Mouse (Mus musculus): ENCODE results near the gene Adcy3. TPM values are rescaled to one million over a fixed set of nuclear protein-coding genes. Genes with fewer than 3 reads are reported as not detected.

Adcy3 gene
- total and polyA plus RNA-seq, 3 experiments, result 0.13 to 0.34 (median 0.13) TPM

- dilution Hi-C loops (cut with MboI; ENCODE audit: extremely low pct_ligation_motif_present, extremely low pct_unique_long_range_greater_than_20kb, low sequenced_read_pairs) (no loop called here), in situ Hi-C loops (cut with MboI; ENCODE audit: low pct_ligation_motif_present, low pct_unique_long_range_greater_than_20kb, low sequenced_read_pairs) (no loop called here)
- Histone ChIP-seq H3K36me3 (replicated peaks in 1 of 2; ENCODE audit: control insufficient read depth in 1 of 2, insufficient read depth in 1 of 2, low read length in 1 of 2) (peaks cover 29 to 72% of the 10 kb centered on the region in 2 experiments), H3K9ac (ENCODE audit: insufficient read depth, low read depth) (no peak overlapping the region), H3K4me3 (replicated peaks in 1 of 3; ENCODE audit: low read depth in 2 of 3, low read length in 2 of 3, poor library complexity in 1 of 3) (no peak overlapping the region), H3K4me1 (ENCODE audit: control insufficient read depth in 1 of 2, insufficient read depth in 2 of 2) (peaks cover 10 to 34% of the 10 kb centered on the region in 2 experiments), H3K4me2 (ENCODE audit: insufficient read depth, low read depth, poor library complexity, severe bottlenecking) (no peak overlapping the region), H3K79me2 (replicated peaks; ENCODE audit: control insufficient read depth, extremely low read depth, insufficient read depth, poor library complexity, severe bottlenecking) (no peaks in the 10 kb centered on the region), H3K9me3 (replicated peaks; ENCODE audit: low read length) (no peaks in the 10 kb centered on the region), H3K27ac (ENCODE audit: insufficient read depth, low read depth) (no peak overlapping the region), H3K27me3 (replicated peaks) (no peaks in the 10 kb centered on the region)
- TF ChIP-seq CTCF (conservative IDR thresholded peaks at IDR 0.05 in 1 of 2, IDR thresholded peaks at IDR 0.05 in 1 of 2; ENCODE audit: low read depth in 2 of 2, low read length in 2 of 2) (peak in 1 of 2 experiments; percentile 34; a peak in 2 of 4 replicates), CHD2 (IDR thresholded peaks at IDR 0.05; ENCODE audit: low read length) (no peak), ELF1 (IDR thresholded peaks at IDR 0.05; ENCODE audit: low read depth, low read length) (no peak), UBTF (IDR thresholded peaks at IDR 0.05; ENCODE audit: low read depth, low read length) (no peak), PAX5 (IDR thresholded peaks at IDR 0.05; ENCODE audit: low read length) (no peak), BHLHE40 (IDR thresholded peaks at IDR 0.05; ENCODE audit: low read depth, low read length) (peak; percentile 87), RCOR1 (conservative IDR thresholded peaks at IDR 0.05; ENCODE audit: low read depth, low read length) (no peak), MXI1 (IDR thresholded peaks at IDR 0.05; ENCODE audit: low read depth, low read length) (no peak), KAT2A (IDR thresholded peaks at IDR 0.05; ENCODE audit: insufficient replicate concordance, low read length) (no peak), POLR2AphosphoS2 (IDR thresholded peaks at IDR 0.05; ENCODE audit: low read depth, low read length) (no peak), JUND (conservative IDR thresholded peaks at IDR 0.05; ENCODE audit: low read depth, low read length) (no peak), ZNF384 (IDR thresholded peaks at IDR 0.05; ENCODE audit: low read depth, low read length) (no peak), SMC3 (IDR thresholded peaks at IDR 0.05; ENCODE audit: low read depth, low read length) (peak; percentile 18; the same call in 1 of the 2 replicates), ZC3H11A (IDR thresholded peaks at IDR 0.05; ENCODE audit: low read depth, low read length) (no peak), TBP (conservative IDR thresholded peaks at IDR 0.05; ENCODE audit: low read depth, low read length) (no peak), MYC (IDR thresholded peaks at IDR 0.05; ENCODE audit: low read depth, low read length) (no peak), USF1 (IDR thresholded peaks at IDR 0.05; ENCODE audit: low read depth, low read length) (peak; percentile 70), MAX (IDR thresholded peaks at IDR 0.05; ENCODE audit: low read length) (peak; percentile 86), TCF12 (IDR thresholded peaks at IDR 0.05; ENCODE audit: low read depth, low read length) (0 out of 2 replicates have a peak, but pooled peaks have one; percentile 13), ETS1 (conservative IDR thresholded peaks at IDR 0.05; ENCODE audit: low read depth, low read length) (peak; percentile 84), ZKSCAN1 (IDR thresholded peaks at IDR 0.05; ENCODE audit: borderline replicate concordance, low read depth, low read length) (no peak), USF2 (conservative IDR thresholded peaks at IDR 0.05; ENCODE audit: low read depth, low read length) (peak; percentile 68)
- peak; percentile 73 for DNase-seq (ENCODE audit: extremely low read depth)
Measured at GRCm38 (mm10) chr12:4211174-4211573, 78.3 kb downstream of the Adcy3 start.

GRCm38 (mm10) chr12:4212908-4213307 is 80.0 kb downstream of the Adcy3 start:
- dilution Hi-C loops (cut with MboI; ENCODE audit: extremely low pct_ligation_motif_present, extremely low pct_unique_long_range_greater_than_20kb, low sequenced_read_pairs), result no loop called here
- Histone ChIP-seq H3K9ac (ENCODE audit: insufficient read depth, low read depth) (no peak overlapping the region), H3K4me2 (ENCODE audit: insufficient read depth, low read depth, poor library complexity, severe bottlenecking) (no peak overlapping the region), H3K27ac (ENCODE audit: insufficient read depth, low read depth) (no peak overlapping the region), H3K4me3 (replicated peaks in 1 of 3; ENCODE audit: low read depth in 2 of 3, low read length in 2 of 3, poor library complexity in 1 of 3) (no peak overlapping the region), H3K9me3 (replicated peaks; ENCODE audit: low read length) (no peaks in the 10 kb centered on the region), H3K4me1 (ENCODE audit: control insufficient read depth in 1 of 2, insufficient read depth in 2 of 2) (peaks cover 10 to 33% of the 10 kb centered on the region in 2 experiments), H3K79me2 (replicated peaks; ENCODE audit: control insufficient read depth, extremely low read depth, insufficient read depth, poor library complexity, severe bottlenecking) (no peaks in the 10 kb centered on the region), H3K27me3 (replicated peaks) (no peaks in the 10 kb centered on the region), H3K36me3 (replicated peaks in 1 of 2; ENCODE audit: control insufficient read depth in 1 of 2, insufficient read depth in 1 of 2, low read length in 1 of 2) (peaks cover 40 to 81% of the 10 kb centered on the region in 2 experiments)
- DNase-seq (ENCODE audit: extremely low read depth), result no peak
- in situ Hi-C loops (cut with MboI; ENCODE audit: low pct_ligation_motif_present, low pct_unique_long_range_greater_than_20kb, low sequenced_read_pairs), result no loop called here
- TF ChIP-seq MEF2A (IDR thresholded peaks at IDR 0.05; ENCODE audit: borderline replicate concordance, low read depth, low read length) (no peak), RCOR1 (conservative IDR thresholded peaks at IDR 0.05; ENCODE audit: low read depth, low read length) (no peak), BHLHE40 (IDR thresholded peaks at IDR 0.05; ENCODE audit: low read depth, low read length) (no peak)

Measured in CH12.LX (cell line).